Mouse (Mus musculus) layer of hippocampus, postnatal 25 days (tissue): ENCODE results near the gene AC131692.1. TPM values are rescaled to one million over a fixed set of nuclear protein-coding genes. Genes with fewer than 3 reads are reported as not detected.

Source experiments
- DNase-seq, 2 experiments: peaks; one replicate each; pipeline ENCODE4 v3.0.0; 2022; ENCODE audit warnings: mixed read lengths in 2 of 2, low spot score in 1 of 2; ENCODE audit errors: extremely low spot score in 1 of 2
- total RNA-seq, 2 experiments: library from RNA; stranded (reverse); gene quantifications; 2 replicates each; pipeline ENCODE4 v1.2.3; 2021

AC131692.1 gene
- total RNA-seq, 2 experiments from 2014 or later = not detected

DNA sequence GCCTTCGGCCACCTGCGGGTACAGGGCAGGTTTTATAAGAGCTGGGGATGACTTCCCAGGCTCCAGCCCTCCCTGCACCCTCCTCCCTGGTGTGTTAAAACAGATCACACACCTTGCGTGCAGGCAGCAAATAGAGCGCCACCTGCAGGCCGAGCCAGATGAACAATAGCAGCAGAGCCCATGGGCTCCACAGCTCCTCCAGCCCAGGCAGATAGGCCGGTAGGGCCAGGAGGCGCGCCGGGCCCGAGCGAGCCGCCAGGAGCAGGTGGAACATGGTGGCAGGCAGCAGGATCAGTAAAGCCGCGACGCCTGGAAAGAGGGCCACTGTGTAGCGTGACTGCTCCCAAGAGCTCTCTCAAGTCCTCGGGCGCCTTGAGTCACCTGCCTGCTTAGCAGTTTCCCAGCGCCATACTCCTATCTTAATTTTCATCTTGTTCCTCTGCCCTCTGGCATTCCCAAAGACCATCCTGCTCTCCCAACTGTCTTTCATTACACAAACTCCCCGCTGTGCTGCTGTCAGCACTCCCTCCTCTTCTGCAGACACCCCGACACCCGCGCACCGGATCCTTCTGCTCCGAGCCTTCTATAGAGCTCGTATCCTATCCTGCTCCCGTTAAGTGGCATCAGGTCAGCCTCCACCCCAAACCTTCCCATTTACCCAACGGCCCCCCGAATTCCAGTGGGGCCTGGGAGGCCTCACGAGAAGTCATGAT is 27.1 kb upstream of the AC131692.1 start:
- peak; percentile 73 to 85 for DNase-seq

DNA sequence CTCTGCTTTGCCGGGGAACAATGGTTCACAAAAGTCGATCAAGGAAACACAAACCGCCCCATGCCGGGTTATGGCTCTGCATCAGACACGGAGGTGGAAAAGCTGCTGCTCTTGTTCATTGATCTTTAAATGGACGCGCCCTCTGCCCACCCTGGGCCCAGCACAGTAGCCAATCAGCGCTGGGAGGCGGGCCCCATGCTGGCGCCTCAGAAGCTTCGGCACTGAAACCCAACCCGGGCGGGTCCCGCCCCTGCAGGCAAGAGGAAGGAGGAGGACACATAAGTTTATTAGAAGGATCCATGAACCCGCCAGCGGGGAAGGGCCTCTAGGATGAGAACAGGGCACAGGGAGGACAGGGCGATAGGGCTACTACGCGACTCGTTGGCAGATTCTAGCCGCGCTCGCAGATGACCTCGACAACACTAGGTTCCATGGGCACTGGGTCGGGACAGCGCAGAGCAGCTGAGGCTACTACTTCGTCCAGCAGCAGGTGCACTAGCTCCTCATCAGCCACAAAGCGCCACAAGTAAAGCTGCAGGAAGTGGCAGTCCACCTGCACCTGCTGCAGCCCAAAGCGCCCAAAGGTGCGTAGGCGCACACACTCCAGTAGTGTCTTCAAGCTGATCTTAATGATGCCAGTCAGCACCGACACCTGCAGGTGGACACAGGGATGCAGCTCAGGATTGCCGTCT is 26.3 kb upstream of the AC131692.1 start, which contains the start of gene Tm7sf2:
Tm7sf2 (minus strand) TSS at position 650 of the 692 bp plus-strand sequence.
- DNase-seq = peak; percentile 70 to 73

DNA sequence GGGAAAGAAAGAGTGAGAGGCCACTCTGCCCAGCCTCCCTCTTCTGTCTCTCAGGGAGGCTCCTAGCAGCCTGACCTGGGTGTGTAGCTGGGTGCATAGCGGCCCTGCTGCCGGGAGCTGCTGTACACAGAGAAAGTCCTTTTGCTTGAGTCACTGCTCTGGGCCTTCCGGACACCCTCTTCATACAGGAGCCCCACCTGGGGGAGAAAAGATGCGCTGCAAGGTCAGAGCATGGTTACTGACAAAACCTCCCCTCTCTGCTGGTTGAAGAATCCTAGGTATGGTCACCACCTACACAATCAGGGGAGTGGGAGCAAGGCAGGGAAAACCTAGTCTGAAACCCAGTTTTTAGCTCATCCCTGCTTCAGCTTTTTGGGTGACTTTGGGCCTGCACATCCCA is 25.3 kb upstream of the AC131692.1 start:
- no peak for DNase-seq

DNA sequence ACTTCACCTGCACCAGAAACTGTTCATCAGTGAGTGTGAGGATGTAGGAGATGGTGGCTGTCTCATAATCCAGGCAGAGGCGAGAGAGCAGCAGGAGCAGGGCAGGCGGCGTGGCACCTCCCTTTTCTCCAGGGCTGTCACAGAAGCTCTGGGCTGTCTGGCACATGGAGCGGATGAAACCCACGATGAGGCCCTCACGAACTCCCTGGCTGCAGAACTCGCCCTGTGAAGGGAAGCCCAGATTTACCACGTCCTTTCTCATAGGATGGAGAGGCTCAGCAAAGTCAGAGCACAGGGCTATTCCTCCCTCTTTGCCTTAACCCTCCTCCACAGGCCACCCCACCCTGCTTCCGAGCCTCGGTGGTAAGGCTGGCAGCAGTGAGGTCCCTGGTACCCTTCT is 24.4 kb upstream of the AC131692.1 start:
- no peak for DNase-seq

DNA sequence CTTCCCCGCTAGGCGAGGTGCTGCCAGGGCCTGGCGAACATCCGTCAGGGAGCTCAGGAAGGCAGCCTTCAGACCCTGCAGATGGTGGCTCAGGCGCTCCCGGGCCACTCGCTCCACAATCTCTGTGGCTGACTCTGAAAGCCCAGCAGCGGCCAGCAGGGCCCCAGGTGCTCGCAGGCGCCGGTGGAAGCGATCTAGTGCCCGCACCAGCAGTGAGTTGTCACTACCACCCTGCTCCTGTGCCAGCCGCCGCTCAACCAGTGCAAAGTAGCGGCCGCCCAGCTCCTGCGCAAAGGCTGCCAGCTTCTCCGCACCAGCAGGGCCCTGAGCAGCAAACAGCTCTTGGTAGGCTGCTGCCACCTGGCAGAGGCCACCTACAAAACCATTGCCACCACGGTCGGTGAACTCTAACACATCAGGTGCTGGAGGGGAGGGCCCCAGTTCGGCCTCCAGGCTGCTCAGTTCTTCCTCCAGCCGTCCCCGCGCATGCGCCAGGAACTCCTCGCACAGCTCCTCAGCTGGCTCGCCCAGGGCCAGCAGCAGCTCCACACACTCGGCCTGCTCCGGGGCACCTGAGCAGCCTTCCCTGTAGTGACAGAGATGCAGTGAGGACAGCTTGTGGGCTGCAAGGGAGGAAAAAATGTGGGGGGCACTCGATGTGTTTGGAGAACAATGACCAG is 23.5 kb upstream of the AC131692.1 start:
- no peak for DNase-seq

DNA sequence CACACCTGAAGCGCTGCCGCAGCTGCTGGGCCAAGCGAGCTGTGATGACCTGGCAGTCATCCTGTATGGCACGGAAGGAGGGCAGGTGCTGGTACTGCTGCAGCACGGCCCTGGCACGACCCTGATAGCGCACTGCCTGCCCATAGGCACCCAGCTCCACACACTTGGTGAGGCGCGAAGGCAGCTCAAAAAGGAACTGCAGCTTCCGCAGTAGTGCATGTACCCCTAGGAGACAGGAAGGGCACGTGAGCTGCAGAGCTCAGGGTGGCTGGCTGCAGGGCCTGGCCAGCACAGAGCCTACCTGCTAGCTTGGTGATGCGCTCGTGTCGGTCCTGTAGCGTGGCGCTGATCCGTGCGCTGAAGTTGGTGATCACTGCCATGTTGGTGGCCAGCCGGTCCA is 23.0 kb upstream of the AC131692.1 start:
- no peak for DNase-seq

DNA sequence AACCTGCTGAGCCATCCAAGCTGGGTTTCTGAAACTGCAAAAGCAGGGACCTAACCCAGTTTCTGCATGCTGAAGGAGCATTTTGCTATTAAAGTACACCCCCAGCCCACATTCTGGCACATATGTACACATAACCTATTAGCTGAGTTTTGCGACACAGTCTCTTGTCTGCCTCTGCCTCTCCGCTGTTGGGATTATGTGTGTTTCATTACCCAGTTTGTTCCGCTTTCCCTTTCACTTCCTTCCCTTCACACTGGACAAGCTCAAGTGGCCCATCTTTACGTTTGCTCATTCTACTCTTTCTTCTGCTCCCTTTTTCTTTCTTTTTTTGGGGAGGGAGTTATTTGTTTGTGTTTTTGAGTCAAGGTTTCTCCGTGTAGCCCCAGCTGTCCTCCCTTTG is 20.3 kb upstream of the AC131692.1 start:
- DNase-seq = no peak

DNA sequence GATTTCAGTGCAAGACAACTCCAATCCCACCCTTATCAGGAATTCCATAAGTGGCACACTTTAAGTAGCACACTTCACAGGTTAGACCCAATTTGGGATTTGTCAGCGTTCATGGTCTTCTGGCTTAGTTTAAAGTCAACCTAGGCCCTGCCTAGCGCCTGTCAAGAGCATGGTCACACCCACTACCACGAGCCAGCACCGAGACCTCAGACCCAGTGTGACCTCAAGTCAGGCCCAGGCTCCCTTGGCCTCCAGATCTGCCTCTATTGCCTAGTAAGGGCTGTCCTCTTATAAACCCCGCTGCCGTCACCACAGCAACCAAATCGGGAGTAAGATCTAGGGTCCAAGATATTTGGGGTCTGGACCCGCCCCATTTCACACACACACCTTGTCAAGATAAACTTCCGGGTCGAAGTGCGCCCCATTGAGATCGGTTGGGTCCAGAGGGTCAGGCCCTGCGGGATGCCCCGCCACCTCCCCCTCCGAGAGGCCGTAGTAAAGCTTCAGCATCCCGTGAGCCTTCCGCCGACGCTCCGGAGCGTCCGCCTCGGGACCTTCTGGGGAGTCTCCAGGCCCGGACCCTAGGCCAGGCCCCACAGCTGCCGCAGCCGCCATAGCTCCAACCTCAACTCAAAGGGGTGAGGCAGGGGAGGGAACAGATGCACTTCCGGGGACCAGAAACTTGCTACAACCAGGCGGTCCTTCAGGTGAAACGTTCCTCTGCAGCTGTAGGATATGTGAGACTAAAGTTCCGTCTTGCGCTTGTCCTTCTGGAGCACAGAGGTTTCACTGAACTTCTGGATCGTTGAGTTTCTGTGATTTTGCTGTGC is 17.4 kb upstream of the AC131692.1 start, which contains the start of gene Vps51:
Vps51 (minus strand) TSS at position 668 of the 830 bp plus-strand sequence.
- peak; percentile 67 to 80 for DNase-seq

DNA sequence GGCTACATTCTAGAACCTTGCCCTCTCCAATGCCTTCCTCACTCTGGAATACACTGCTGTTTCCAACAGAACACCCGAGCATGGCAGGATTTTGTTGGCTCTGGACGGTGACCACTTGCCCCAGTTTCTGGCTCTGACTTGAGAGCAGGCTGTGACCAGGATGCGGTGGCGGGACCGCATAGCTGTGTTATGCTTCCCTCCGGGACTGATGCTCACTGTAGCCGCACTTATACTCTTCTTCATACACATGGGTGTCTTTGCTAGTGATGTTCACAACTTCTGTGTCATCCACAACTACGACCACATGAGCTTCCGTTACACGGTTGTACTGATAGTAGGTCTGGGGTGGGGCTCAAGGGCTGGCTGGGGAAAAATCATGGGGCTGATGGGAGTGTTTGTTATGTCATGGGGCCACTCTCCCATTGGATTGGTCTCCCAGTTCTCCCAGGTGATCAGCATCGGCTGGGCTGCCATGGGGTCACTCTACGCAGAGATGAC is 14.2 kb upstream of the AC131692.1 start, which contains the start of gene Tmem262:
Tmem262 (plus strand) TSS at position 51 of the 498 bp plus-strand sequence.
- no peak for DNase-seq

DNA sequence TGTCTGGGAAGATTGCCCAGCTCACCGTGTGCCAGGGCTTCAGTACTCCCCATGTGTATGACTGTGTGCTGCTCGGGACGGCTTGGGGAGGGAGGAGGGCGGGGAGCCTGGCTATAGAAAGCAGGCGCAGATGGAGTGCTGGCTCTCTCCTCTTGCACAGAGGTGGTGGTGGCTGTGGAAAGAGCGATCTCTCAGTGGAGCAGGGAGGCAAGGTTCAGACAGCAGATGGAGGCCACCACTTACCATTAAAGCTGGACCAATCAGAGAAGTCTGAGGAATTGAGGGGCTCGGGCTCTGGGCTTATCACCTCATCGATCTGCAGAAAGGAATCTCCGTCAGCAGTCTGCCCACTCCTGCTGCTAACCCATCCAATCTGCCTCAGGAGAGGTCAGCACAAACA is 12.1 kb upstream of the AC131692.1 start, which contains the start of gene Gm28374:
Gm28374 (minus strand) TSS at position 101 of the 400 bp plus-strand sequence.
- no peak for DNase-seq

DNA sequence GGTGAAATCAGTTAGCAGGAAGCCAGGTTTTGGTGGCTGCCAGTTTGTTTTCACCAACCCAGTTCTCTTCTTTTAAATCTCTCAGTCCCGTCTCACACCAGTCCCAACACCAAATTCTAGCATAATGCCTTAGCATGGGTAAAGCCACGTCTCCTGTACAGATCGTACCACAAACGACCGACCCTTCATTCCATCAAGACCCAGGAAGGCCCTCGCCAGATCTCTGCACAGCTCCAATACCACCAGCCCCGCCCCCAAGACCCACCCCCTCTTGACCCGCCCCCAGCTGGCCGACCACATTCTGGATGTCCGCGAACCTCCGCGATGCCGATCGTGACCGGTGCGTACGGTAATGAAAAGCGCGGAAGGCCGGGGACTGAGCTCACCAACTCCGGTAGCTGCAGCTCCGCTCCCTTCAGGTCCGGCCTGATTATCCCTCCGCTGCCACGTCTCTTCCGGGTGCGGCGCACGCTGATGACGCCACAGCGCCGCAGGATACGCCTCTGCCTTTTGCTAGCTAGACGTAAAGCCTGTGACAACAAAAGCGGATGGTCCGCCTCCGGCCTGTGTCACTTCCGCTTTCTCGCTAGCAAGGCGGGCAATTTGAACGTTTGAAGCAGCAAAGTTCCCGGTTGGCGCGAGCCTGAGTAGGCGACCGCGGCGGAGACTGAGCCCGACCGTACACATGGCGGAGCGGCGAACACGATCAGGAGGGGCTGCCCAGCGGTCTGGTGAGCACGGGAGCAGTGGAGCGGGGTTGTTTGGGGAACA is 9.6 kb upstream of the AC131692.1 start, which contains the start of the genes Zfpl1 and Cdca5:
Zfpl1 (minus strand) TSS at position 479 of the 771 bp plus-strand sequence.
Cdca5 (plus strand) TSS at position 506 of the 771 bp plus-strand sequence.
- peak; percentile 90 to 92 for DNase-seq

DNA sequence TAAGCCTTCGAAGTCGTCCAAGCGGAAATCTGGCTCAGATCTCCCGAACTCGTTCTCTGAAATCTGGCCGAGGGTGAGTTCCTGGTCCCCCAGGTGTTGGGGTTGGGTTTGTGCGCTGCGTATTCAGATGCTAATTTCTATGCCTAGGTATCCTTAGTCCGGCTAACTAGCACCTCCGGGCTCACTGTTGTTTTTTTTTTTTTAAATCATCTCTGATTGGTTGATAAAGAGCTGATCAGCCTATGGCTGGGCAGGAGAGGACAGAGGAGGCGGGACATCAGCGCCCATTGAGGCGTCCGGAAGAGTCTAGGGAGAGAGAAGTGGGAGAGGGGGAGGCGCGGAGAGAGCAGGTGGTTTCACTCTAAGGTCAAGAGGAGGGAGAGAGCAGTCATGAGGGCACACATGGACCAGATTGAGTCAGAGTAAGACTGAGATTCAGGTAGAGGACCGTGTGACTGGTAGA is 8.8 kb upstream of the AC131692.1 start:
- no peak for DNase-seq

DNA sequence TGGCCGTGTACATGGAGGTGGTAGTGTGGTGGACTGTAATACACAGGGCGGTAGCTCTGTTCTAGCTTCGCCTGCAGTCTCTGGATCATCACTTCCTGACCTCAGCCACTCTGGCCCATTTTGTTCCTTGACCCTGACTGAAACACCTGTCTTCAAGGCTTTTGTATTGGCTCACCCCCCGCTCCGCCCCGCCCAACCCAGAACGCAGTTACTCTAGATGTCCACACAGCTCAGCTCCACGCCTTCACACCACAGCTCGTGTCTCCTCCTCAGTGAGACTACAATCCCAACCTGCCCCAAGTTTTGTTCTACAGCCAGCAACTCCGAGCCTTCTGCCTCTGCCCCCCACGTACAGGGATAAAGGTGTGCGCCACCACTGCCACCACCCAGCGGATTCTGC is 5.4 kb upstream of the AC131692.1 start:
- DNase-seq = no peak

DNA sequence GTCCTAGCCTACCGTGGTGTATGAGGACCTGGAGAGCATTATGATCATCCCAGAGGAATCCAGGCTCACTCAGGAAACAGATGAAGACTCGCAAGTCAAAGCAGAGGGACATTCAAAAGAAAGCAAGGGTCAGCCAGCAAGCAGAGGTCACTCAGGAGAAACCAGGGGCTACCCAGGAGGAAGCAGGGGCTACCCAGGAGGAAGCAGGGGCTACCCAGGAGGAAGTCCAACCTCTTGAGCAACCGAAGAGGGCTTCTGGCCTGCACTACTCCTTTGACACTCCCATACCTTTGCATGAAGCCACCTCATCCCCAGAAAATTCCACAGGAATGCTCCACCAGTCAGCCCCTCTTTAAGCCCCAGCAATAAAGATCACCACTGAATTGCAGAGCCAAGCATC is 3.6 kb downstream of the AC131692.1 start:
- no peak for DNase-seq

DNA sequence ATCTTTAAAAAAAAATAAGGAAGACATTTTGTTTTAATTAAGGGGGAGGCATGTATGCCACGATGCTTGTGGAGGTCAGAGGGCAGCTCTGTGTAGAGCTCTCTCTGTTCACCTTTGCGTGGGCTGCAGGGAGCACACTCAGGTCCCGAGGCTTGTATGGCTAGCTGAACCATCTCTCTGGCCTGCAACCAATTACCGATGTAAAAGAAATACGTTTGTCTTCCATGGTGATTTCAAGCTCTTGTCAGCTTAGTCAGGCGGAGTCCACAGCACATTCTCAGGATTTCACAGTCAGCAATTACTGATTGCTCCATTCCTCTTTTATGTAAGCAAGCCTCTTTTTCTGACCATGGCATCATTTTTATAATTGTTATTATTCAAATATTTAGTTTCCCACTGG is 7.0 kb downstream of the AC131692.1 start:
- DNase-seq = no peak

DNA sequence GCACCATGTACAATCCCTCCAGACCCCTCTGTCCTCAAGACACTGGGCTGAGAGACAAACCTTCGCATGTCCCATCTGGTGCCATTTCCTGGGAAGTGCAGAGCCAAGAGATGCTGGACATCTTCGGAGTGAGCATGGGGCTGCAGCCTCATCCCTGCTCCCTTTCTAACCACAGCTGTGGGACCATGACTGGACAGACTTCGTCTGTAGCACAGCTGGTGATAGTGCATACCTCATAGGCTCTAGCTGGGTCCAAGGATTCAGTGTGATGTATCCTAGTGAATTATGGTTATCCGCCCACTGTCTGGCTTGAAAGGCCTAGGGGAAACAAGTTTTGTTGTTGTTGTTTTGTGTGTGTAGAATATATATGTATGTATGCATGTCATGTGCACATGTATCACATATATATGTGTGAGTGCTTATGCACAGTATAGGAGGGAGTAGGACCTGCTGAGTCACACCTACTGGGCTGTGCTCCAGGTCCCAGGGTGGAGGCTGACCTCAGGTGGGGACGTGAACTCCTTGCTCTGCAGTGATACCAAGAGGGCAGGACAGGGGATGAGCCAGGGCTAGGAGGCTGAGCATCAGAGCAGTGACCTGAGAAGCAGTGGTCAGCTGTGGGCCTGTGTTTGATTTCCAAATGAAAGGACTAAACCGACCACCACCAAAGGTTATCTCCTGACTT is 8.1 kb downstream of the AC131692.1 start:
- DNase-seq = no peak

DNA sequence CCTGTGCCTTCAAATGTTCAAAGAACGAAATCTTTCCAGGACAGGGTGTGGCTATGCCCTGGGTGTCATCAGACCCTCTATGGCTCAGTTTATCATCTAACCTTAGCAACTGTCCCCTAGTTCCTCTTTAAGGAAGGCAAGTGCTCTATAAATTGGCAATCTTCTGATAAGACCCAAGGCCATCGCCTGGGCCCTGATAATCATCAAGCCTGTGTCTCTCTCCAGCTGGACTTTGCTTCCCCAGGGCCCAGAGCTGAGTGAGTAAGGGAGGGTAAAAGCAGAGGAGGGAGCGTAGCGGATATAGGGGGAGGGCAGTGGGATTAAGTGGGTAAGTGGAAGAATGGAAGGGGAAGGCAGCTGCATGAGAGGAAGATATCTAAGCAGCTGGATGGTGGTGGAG is 10.3 kb downstream of the AC131692.1 start:
- no peak for DNase-seq

DNA sequence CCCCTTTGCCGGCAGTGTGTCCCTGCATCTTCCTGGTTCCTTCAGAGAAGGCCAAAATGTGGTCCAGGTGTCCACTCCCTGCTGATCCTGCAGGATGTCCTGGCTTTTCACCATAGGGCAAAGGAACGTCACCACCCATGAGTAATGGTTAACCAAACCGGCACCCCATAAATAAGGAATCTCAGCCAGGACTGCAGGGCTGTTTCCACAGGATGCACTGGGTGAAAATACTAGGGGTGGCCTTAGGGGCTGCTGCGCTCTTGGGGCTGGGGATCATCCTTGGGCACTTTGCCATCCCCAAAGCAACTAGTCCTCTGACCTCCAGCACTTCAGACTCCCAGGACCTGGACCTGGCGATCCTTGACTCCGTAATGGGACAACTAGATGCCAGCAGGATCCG is 11.4 kb downstream of the AC131692.1 start, which contains the start of gene Naaladl1:
Naaladl1 (plus strand) TSS at position 197 of the 400 bp plus-strand sequence.
- DNase-seq = no peak
